Mouse (Mus musculus): Measurements from ENCODE around the gene Ccdc57.
"Not testable (repeated sequence)": the region's sequence is repeated elsewhere in the genome, so short reads cannot be mapped to it uniquely, and the experiment has no call there.

Gene Ccdc57

GRCm38 (mm10) chr11:120903159-120903850, 29.4 kb downstream of the Ccdc57 start:
- no peak for DNase-seq (ENCODE audit: low spot score)

GRCm38 (mm10) chr11:120902487-120903142, 30.1 kb downstream of the Ccdc57 start:
- DNase-seq (ENCODE audit: low spot score): no peak

- DNase-seq (ENCODE audit: low spot score): no peak
Observed at GRCm38 (mm10) chr11:120901729-120902486, 30.8 kb downstream of the Ccdc57 start.

GRCm38 (mm10) chr11:120900276-120901244, 32.1 kb downstream of the Ccdc57 start:
- no peak for DNase-seq (ENCODE audit: low spot score)

- DNase-seq (ENCODE audit: low spot score): no peak
Observed at GRCm38 (mm10) chr11:120898114-120898548, 34.5 kb downstream of the Ccdc57 start.

GRCm38 (mm10) chr11:120895441-120895840, 37.2 kb downstream of the Ccdc57 start:
- no peak for DNase-seq (ENCODE audit: low spot score)

GRCm38 (mm10) chr11:120894397-120894796, 38.3 kb downstream of the Ccdc57 start:
- no peak for DNase-seq (ENCODE audit: low spot score)

- no peak for DNase-seq (ENCODE audit: low spot score)
Observed at GRCm38 (mm10) chr11:120889216-120889615, 43.5 kb downstream of the Ccdc57 start.

GRCm38 (mm10) chr11:120888718-120889117, 44.0 kb downstream of the Ccdc57 start:
- no peak for DNase-seq (ENCODE audit: low spot score)

- DNase-seq (ENCODE audit: low spot score): no peak
Observed at GRCm38 (mm10) chr11:120887502-120887901, 45.2 kb downstream of the Ccdc57 start.

- DNase-seq (ENCODE audit: low spot score): no peak
Observed at GRCm38 (mm10) chr11:120886462-120886861, 46.2 kb downstream of the Ccdc57 start.

GRCm38 (mm10) chr11:120883601-120884000, 49.1 kb downstream of the Ccdc57 start:
- no peak for DNase-seq (ENCODE audit: low spot score)

- no peak for DNase-seq (ENCODE audit: low spot score)
Observed at GRCm38 (mm10) chr11:120882931-120883330, 49.7 kb downstream of the Ccdc57 start.

- no peak for DNase-seq (ENCODE audit: low spot score)
Observed at GRCm38 (mm10) chr11:120873206-120873605, 59.5 kb downstream of the Ccdc57 start.

- no peak for DNase-seq (ENCODE audit: low spot score)
Observed at GRCm38 (mm10) chr11:120871521-120871920, 61.2 kb downstream of the Ccdc57 start.

GRCm38 (mm10) chr11:120865816-120866215, 66.9 kb downstream of the Ccdc57 start:
- no peak for DNase-seq (ENCODE audit: low spot score)

GRCm38 (mm10) chr11:120862819-120863218, 69.9 kb downstream of the Ccdc57 start:
- DNase-seq (ENCODE audit: low spot score): no peak

- not testable (repeated sequence) for DNase-seq (ENCODE audit: low spot score)
Observed at GRCm38 (mm10) chr11:120855938-120856337, 76.7 kb downstream of the Ccdc57 start.

GRCm38 (mm10) chr11:120853788-120854187, 78.9 kb downstream of the Ccdc57 start:
- DNase-seq (ENCODE audit: low spot score): no peak

GRCm38 (mm10) chr11:120853158-120853557, 79.5 kb downstream of the Ccdc57 start:
- DNase-seq (ENCODE audit: low spot score): no peak

GRCm38 (mm10) chr11:120852083-120852935, 80.4 kb downstream of the Ccdc57 start:
- DNase-seq (ENCODE audit: low spot score): no peak

Measured in ovary, postnatal 10 days (tissue).